Mouse (Mus musculus) kidney, adult 2 months (tissue): Measurements from ENCODE around the gene C330021F23Rik.

Experiments used
- CTCF ChIP-seq: fragments of 200-500 bp; conservative IDR thresholded peaks from 2 replicates; pipeline ENCODE4 v1.5.1; 2011; ENCODE audit warnings: low read depth, mild to moderate bottlenecking, control low read depth, low read length, moderate library complexity, mixed read lengths; ENCODE audit not compliant: insufficient read depth, insufficient read length
- POLR2A ChIP-seq: fragments of 200-500 bp; IDR thresholded peaks from one replicate; pipeline ENCODE4 v1.6.1; 2011; ENCODE audit warnings: low read depth, low read length, control low read depth

DNA sequence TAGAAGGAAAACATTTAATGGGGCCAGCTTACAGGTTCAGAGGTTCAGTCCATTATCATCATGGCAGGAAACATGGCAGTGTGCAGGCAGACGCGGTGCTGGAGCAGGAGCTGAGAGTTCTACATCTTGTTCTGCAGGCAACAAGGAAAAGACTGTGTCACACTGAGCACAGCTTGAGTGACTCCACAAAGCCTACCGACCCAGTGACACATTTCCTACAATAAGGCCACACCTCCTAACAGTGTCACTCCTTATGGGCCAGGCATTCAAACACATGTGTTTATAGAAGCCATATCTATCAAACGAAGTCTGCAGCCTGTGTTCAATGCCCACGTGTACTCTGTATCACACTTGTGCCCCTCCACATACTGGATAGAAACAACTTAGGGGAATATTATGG lies 2.0 kb downstream of the C330021F23Rik start:
- TF ChIP-seq POLR2A (no peak), CTCF (no peak)
